Mouse (Mus musculus): ENCODE measurements around the gene Rwdd4a.

Rwdd4a gene

DNA sequence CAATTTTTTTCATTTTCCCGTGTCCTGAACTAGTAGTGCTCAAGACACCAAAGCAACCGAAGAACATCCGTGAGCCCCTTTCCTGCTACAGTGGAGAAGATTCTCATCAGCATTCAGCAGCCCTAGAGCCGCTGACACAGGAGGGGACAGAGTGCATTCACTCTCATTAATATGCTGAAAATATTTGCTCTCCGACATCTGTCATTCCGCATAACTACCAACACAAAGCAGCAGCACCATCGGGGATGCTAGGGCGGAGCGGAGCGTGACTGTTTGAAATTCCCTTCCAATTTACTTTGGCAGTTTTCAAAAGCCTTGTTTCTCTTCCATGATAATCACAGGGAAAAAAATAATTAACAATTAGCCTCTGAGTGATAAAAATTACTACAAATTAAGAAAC is 56.9 kb downstream of the Rwdd4a start:
- DNase-seq = no peak

DNA sequence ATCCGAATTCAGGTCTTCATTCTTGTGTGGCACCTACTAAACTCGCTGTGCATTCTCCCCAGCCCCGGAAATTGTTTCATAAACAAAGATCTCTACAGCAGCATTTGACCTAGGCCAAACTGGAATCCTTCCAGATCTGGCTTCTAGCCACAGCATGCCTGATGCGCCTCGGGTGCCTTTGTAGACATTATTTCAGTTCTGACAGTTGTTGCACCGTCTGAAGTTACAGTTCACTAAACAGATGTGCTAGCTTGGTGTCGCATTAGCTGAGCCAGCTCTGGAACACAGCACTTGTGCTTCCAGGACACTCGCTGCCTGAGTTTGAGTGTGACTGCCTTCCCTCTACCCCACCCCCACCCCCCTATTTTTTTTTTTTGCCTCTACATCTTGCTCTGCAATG is 67.2 kb downstream of the Rwdd4a start:
- no peak for DNase-seq

Measured in thymus, adult 18-20 months (tissue).